Mouse (Mus musculus) megakaryocyte, embryonic 14.5 days (primary cell): Measurements from ENCODE around the gene Cd151.

ENCODE experiments used
- FLI1 ChIP-seq: IDR thresholded peaks from 2 replicates; pipeline ENCODE4 v1.6.1; 2012; ENCODE audit warnings: low read length, inconsistent platforms, mixed read lengths
- GATA1 ChIP-seq: IDR thresholded peaks from 3 replicates; pipeline ENCODE4 v1.6.1; 2012; ENCODE audit warnings: mixed read lengths, low read length, inconsistent platforms, borderline replicate concordance

DNA sequence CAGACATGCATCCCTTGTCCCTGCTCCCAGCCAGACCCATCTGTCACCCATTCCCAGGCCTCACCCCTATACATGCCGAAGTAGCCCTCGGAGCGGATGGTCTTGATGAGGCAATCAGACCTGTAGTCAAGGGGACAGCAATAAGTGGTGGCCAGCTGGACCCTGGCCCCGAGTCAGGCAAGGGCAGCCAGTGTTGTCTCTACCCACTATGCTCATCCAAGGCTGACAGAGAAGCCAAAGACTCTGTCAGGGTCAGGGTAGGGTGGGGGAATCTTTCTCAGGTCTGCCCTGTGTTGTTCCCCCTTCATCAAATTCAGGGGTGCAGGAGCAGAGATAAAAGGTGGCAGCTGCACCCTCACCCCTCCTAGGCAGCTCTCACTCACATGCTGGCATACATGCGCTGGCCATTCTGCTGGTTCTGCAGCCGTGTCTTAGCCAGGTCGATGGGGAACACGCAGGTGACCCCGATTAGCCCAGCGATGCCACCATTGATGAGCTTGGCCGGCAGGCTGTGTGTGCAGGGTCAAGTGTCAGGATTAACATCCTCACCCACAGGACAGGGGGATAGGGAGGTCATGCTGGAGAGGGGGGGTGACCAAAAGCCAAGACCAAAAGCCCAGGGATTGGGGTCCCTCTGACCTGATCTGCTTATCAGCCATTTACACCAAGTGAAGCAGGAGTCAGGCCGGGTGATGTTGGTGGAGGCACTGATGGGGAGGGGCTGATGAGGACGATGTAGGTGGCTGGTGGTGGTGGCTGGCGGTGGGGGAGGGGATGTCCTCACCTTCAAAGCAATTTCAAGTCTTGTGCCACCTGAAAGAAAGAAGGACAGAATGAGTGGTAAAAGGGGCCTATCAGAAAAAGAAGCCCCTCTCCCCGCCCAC is 33.4 kb upstream of the Cd151 start:
- no peak for TF ChIP-seq GATA1
- no peak for TF ChIP-seq FLI1
